Mouse (Mus musculus): ENCODE results near the gene Zic2. TPM values are rescaled to one million over a fixed set of nuclear protein-coding genes. Genes with fewer than 3 reads are reported as not detected.
A peak's percentile ranks its signal among the peaks of the same experiment; 100 is the strongest.

Gene Zic2
- 10.3 and 11.4 TPM in 2 replicates for polyA plus RNA-seq (2014; fragmentation: Nextera tagmentation; extraction: Ambion mirVana)

GRCm38 (mm10) chr14:122474891-122475556 lies at the start of gene Zic2:
TSS of gene Zic2 (plus strand) at chr14:122475435.
- peaks cover 7% of the 10 kb centered on the region; the same call in 1 of the 2 replicates for H3K4me1 ChIP-seq (replicated peaks; ENCODE audit: control insufficient read depth, insufficient read depth, low read length)

GRCm38 (mm10) chr14:122426529-122427203 lies 48.6 kb upstream of the Zic2 start:
- no peaks in the 10 kb centered on the region for H3K27me3 ChIP-seq (ENCODE audit: control insufficient read depth, insufficient read depth, low read length)
- no peaks in the 10 kb centered on the region for H3K9me3 ChIP-seq (ENCODE audit: control insufficient read depth, low read length)
- no peaks in the 10 kb centered on the region for H3K36me3 ChIP-seq (ENCODE audit: control insufficient read depth, insufficient read depth, low read length)
- H3K4me2 ChIP-seq (ENCODE audit: low read depth, low read length, severe bottlenecking), result no peak overlapping the region
- no peak overlapping the region for H3K4me3 ChIP-seq (ENCODE audit: low read depth, low read length)
- DNase-seq (ENCODE audit: low spot score), result no peak
- no peak for ATAC-seq (replicated peaks; ENCODE audit: low FRiP score)
- H3K4me1 ChIP-seq (replicated peaks; ENCODE audit: control insufficient read depth, insufficient read depth, low read length), result 0 out of 2 replicates have a peak, but pooled peaks cover 1% of the 10 kb centered on the region
- no peak overlapping the region for H3K9ac ChIP-seq (ENCODE audit: low read length)
- 62% methylated on average over 10 of the region's 10 CpGs for WGBS
- no peak overlapping the region for H3K27ac ChIP-seq (ENCODE audit: low read depth, low read length)

More at GRCm38 (mm10) chr14:122474891-122475556, at the start of gene Zic2:
- WGBS, result under 1% methylated on average over 45 of the region's 73 CpGs
- DNase-seq (ENCODE audit: low spot score) (peak; percentile 95), ATAC-seq (replicated peaks; ENCODE audit: low FRiP score) (peak; percentile 79)
- Histone ChIP-seq H3K27ac (ENCODE audit: low read depth, low read length) (peak within 1 kb of the TSS; percentile 99), H3K27me3 (ENCODE audit: control insufficient read depth, insufficient read depth, low read length) (peaks cover 7% of the 10 kb centered on the region), H3K9ac (ENCODE audit: low read length) (peak within 1 kb of the TSS; percentile 99), H3K9me3 (ENCODE audit: control insufficient read depth, low read length) (no peaks in the 10 kb centered on the region), H3K36me3 (ENCODE audit: control insufficient read depth, insufficient read depth, low read length) (no peaks in the 10 kb centered on the region; the same call in 1 of the 2 replicates), H3K4me3 (ENCODE audit: low read depth, low read length) (peak within 1 kb of the TSS; percentile 84), H3K4me2 (ENCODE audit: low read depth, low read length, severe bottlenecking) (peak within 1 kb of the TSS; percentile 55)

GRCm38 (mm10) chr14:122427204-122427560 lies 48.1 kb upstream of the Zic2 start:
- no peak overlapping the region for H3K9ac ChIP-seq (ENCODE audit: low read length)
- H3K27me3 ChIP-seq (ENCODE audit: control insufficient read depth, insufficient read depth, low read length), result no peaks in the 10 kb centered on the region
- no peaks in the 10 kb centered on the region for H3K36me3 ChIP-seq (ENCODE audit: control insufficient read depth, insufficient read depth, low read length)
- ATAC-seq (replicated peaks; ENCODE audit: low FRiP score) (no peak), DNase-seq (ENCODE audit: low spot score) (no peak)
- H3K4me3 ChIP-seq (ENCODE audit: low read depth, low read length), result no peak overlapping the region
- H3K4me1 ChIP-seq (replicated peaks; ENCODE audit: control insufficient read depth, insufficient read depth, low read length), result 0 out of 2 replicates have a peak, but pooled peaks cover 1% of the 10 kb centered on the region
- H3K4me2 ChIP-seq (ENCODE audit: low read depth, low read length, severe bottlenecking), result no peak overlapping the region
- no peak overlapping the region for H3K27ac ChIP-seq (ENCODE audit: low read depth, low read length)
- H3K9me3 ChIP-seq (ENCODE audit: control insufficient read depth, low read length), result no peaks in the 10 kb centered on the region
- WGBS, result 63% methylated on average over 8 of the region's 8 CpGs

- DNase-seq (ENCODE audit: low spot score) (no peak), ATAC-seq (replicated peaks; ENCODE audit: low FRiP score) (no peak)
- H3K4me1 ChIP-seq (replicated peaks; ENCODE audit: control insufficient read depth, insufficient read depth, low read length), result 0 out of 2 replicates have a peak, but pooled peaks cover 1% of the 10 kb centered on the region
- no peak overlapping the region for H3K4me2 ChIP-seq (ENCODE audit: low read depth, low read length, severe bottlenecking)
- H3K27ac ChIP-seq (ENCODE audit: low read depth, low read length), result no peak overlapping the region
- WGBS, result 92% methylated on average over 3 of the region's 3 CpGs
- H3K36me3 ChIP-seq (ENCODE audit: control insufficient read depth, insufficient read depth, low read length), result no peaks in the 10 kb centered on the region
- H3K9me3 ChIP-seq (ENCODE audit: control insufficient read depth, low read length), result no peaks in the 10 kb centered on the region
- H3K4me3 ChIP-seq (ENCODE audit: low read depth, low read length), result no peak overlapping the region
- H3K27me3 ChIP-seq (ENCODE audit: control insufficient read depth, insufficient read depth, low read length), result no peaks in the 10 kb centered on the region
- no peak overlapping the region for H3K9ac ChIP-seq (ENCODE audit: low read length)
Observed at GRCm38 (mm10) chr14:122427654-122428053, 47.6 kb upstream of the Zic2 start.

- Histone ChIP-seq H3K9ac (ENCODE audit: low read length) (no peak overlapping the region), H3K27ac (ENCODE audit: low read depth, low read length) (no peak overlapping the region), H3K27me3 (ENCODE audit: control insufficient read depth, insufficient read depth, low read length) (no peaks in the 10 kb centered on the region), H3K9me3 (ENCODE audit: control insufficient read depth, low read length) (no peaks in the 10 kb centered on the region), H3K36me3 (ENCODE audit: control insufficient read depth, insufficient read depth, low read length) (no peaks in the 10 kb centered on the region), H3K4me1 (replicated peaks; ENCODE audit: control insufficient read depth, insufficient read depth, low read length) (0 out of 2 replicates have a peak, but pooled peaks cover 4% of the 10 kb centered on the region), H3K4me3 (ENCODE audit: low read depth, low read length) (no peak overlapping the region), H3K4me2 (ENCODE audit: low read depth, low read length, severe bottlenecking) (no peak overlapping the region)
- DNase-seq (ENCODE audit: low spot score), result no peak
- no peak for ATAC-seq (replicated peaks; ENCODE audit: low FRiP score)
- WGBS, result 64% methylated on average over 3 of the region's 3 CpGs
Observed at GRCm38 (mm10) chr14:122432558-122432957, 42.7 kb upstream of the Zic2 start.

GRCm38 (mm10) chr14:122434039-122434438 lies 41.2 kb upstream of the Zic2 start:
- Histone ChIP-seq H3K27ac (ENCODE audit: low read depth, low read length) (no peak overlapping the region), H3K9ac (ENCODE audit: low read length) (no peak overlapping the region), H3K27me3 (ENCODE audit: control insufficient read depth, insufficient read depth, low read length) (no peaks in the 10 kb centered on the region), H3K4me3 (ENCODE audit: low read depth, low read length) (no peak overlapping the region), H3K9me3 (ENCODE audit: control insufficient read depth, low read length) (no peaks in the 10 kb centered on the region), H3K4me1 (replicated peaks; ENCODE audit: control insufficient read depth, insufficient read depth, low read length) (0 out of 2 replicates have a peak, but pooled peaks cover 4% of the 10 kb centered on the region), H3K4me2 (ENCODE audit: low read depth, low read length, severe bottlenecking) (no peak overlapping the region), H3K36me3 (ENCODE audit: control insufficient read depth, insufficient read depth, low read length) (no peaks in the 10 kb centered on the region)
- DNase-seq (ENCODE audit: low spot score) (no peak), ATAC-seq (replicated peaks; ENCODE audit: low FRiP score) (no peak)
- WGBS, result 87% methylated on average over 10 of the region's 10 CpGs

- H3K9me3 ChIP-seq (ENCODE audit: control insufficient read depth, low read length), result no peaks in the 10 kb centered on the region
- no peak overlapping the region for H3K4me3 ChIP-seq (ENCODE audit: low read depth, low read length)
- no peaks in the 10 kb centered on the region for H3K36me3 ChIP-seq (ENCODE audit: control insufficient read depth, insufficient read depth, low read length)
- H3K4me2 ChIP-seq (ENCODE audit: low read depth, low read length, severe bottlenecking), result no peak overlapping the region
- ATAC-seq (replicated peaks; ENCODE audit: low FRiP score), result 0 out of 2 replicates have a peak, but pooled peaks have one; percentile 50
- H3K9ac ChIP-seq (ENCODE audit: low read length), result no peak overlapping the region
- DNase-seq (ENCODE audit: low spot score), result no peak
- no peak overlapping the region for H3K27ac ChIP-seq (ENCODE audit: low read depth, low read length)
- no peaks in the 10 kb centered on the region for H3K27me3 ChIP-seq (ENCODE audit: control insufficient read depth, insufficient read depth, low read length)
- WGBS, result 66% methylated on average over 10 of the region's 10 CpGs
- H3K4me1 ChIP-seq (replicated peaks; ENCODE audit: control insufficient read depth, insufficient read depth, low read length), result 0 out of 2 replicates have a peak, but pooled peaks cover 4% of the 10 kb centered on the region
Observed at GRCm38 (mm10) chr14:122436850-122437249, 38.4 kb upstream of the Zic2 start.

GRCm38 (mm10) chr14:122449601-122450495 lies 25.4 kb upstream of the Zic2 start:
- DNase-seq (ENCODE audit: low spot score) (peak; percentile 75), ATAC-seq (replicated peaks; ENCODE audit: low FRiP score) (no peak)
- Histone ChIP-seq H3K4me2 (ENCODE audit: low read depth, low read length, severe bottlenecking) (peak overlapping the region; percentile 89), H3K9ac (ENCODE audit: low read length) (peak overlapping the region; percentile 78), H3K27me3 (ENCODE audit: control insufficient read depth, insufficient read depth, low read length) (peaks cover 25% of the 10 kb centered on the region; the same call in 1 of the 2 replicates), H3K27ac (ENCODE audit: low read depth, low read length) (peak overlapping the region; percentile 76), H3K4me3 (ENCODE audit: low read depth, low read length) (peak overlapping the region; percentile 43), H3K9me3 (ENCODE audit: control insufficient read depth, low read length) (no peaks in the 10 kb centered on the region), H3K4me1 (replicated peaks; ENCODE audit: control insufficient read depth, insufficient read depth, low read length) (peaks cover 30% of the 10 kb centered on the region), H3K36me3 (ENCODE audit: control insufficient read depth, insufficient read depth, low read length) (no peaks in the 10 kb centered on the region)
- WGBS, result 2% methylated on average over 29 of the region's 29 CpGs
